Mouse (Mus musculus) urinary bladder, adult 2 months (tissue): ENCODE results near the gene Ubap1. TPM values are rescaled to one million over a fixed set of nuclear protein-coding genes. Genes with fewer than 3 reads are reported as not detected.

Source experiments
- DNase-seq: peaks from one replicate; pipeline ENCODE4 v3.0.0; 2022; ENCODE audit warnings: low spot score
- polyA plus RNA-seq: library from polyadenylated mRNA; depleted of rRNA; stranded (reverse); fragments of >200 nt; gene quantifications from 2 replicates; pipeline ENCODE4 v1.2.3, GENCODE M21; 2012

Ubap1 gene
- polyA plus RNA-seq, 1 experiment, result 47.2 TPM

GRCm38 (mm10) chr4:41357154-41357553 is 8.4 kb downstream of the Ubap1 start:
- no peak for DNase-seq

DNA sequence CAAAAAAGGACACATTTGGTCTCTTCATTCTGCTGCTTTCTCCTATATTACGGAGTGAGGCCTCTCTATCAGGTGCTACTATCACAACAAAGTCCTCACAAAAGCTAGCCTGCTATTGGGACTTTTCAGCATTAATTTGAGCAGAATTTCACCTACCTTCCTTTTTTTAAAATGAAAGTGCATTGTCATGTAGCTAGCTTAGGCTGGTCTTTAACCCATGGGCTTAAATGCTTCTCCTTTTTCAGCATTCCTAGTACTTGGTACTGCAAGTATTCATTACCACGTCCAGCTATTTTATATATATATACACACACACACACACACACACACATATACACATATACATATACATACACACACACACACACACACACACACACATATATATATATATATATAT is 9.9 kb downstream of the Ubap1 start:
- DNase-seq, result no peak

DNA sequence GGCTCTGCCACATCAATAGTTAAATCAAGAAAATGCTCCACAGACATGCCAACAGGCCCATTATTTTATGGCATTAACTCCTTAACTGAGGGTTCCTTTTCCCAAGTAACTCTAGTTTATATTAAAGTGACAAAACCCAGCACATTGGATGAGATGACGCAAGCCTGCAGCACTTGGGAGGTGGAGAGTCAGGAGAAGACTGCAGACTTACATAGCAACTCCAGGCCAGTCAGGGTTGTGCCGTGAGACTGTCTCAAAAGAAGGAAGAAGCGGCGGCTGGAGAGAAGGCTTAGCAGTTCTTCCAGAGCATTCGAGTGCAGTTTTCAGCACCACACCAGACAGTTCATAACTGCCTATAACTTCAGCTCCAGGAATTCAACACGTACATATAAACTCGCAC is 10.6 kb downstream of the Ubap1 start:
- no peak for DNase-seq

DNA sequence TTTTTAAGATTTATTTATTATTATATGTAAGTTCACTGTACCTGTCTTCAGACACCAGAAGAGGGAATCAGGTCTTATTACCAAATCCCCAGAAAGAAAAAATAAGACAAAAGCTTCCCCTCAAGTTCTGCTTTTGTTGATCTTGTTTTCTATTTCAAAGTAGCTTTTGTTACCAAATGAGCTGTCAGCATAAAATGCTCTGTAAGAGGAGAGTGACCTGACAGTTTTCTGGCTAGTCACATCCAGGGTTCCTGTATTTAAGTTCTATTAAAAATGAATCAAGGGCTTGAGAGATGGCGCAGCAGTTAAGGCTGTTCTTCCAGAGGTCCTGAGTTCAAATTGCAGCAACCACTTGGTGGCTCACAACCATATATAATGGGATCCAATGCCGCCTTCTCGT is 12.3 kb downstream of the Ubap1 start:
- no peak for DNase-seq

DNA sequence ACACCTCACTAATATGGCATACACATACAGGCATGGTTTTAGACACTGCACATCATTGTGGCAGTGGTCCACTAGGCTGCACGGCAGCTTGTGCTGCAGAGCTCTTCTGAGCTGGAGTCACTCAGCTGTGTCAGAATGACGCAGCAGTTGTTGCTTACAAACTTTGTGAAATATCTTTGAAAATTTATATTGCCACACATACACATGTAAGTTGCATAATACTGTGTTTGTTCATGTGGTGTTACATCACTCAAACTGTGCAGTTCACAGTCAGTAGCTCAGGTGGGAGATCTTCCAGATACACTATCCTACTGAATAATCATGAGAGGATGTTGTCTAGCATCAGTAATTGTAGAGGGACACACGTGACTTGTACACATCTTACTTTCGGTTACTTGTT is 19.4 kb downstream of the Ubap1 start:
- DNase-seq, result no peak

DNA sequence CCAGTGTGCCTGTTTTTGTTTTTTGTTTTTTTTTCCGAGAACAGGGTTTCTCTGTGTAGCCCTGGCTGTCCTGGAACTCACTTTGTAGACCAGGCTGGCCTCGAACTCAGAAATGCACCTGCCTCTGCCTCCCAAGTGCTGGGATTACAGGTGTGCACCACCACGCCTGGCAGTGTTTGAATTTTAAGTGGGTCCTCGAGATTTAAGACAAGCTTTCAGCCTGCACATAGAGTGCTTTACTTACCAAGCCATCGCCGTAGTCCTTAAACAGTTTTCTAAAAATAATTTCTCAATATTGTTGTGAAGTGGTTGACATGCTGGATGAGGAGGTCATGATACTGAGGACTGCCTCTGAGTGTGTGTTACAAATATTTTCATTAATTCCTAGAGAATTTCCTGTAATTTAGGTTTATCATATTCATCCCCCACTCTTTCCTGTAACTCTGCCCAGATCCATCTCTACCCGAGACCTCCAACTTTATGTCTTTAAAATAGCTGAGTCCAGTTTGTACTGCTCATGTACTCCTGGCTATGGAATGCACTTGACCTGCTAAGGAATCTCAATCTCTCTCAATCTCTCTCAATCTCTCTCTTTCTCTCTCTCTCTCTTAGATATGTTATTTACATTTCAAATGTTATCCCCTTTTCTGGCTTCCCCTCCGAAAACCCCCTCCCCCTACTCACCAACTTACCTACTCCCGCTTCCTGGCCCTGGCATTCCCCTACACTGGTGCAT is 21.1 kb downstream of the Ubap1 start:
- DNase-seq, result no peak

GRCm38 (mm10) chr4:41377567-41377966 is 28.8 kb downstream of the Ubap1 start:
- no peak for DNase-seq

DNA sequence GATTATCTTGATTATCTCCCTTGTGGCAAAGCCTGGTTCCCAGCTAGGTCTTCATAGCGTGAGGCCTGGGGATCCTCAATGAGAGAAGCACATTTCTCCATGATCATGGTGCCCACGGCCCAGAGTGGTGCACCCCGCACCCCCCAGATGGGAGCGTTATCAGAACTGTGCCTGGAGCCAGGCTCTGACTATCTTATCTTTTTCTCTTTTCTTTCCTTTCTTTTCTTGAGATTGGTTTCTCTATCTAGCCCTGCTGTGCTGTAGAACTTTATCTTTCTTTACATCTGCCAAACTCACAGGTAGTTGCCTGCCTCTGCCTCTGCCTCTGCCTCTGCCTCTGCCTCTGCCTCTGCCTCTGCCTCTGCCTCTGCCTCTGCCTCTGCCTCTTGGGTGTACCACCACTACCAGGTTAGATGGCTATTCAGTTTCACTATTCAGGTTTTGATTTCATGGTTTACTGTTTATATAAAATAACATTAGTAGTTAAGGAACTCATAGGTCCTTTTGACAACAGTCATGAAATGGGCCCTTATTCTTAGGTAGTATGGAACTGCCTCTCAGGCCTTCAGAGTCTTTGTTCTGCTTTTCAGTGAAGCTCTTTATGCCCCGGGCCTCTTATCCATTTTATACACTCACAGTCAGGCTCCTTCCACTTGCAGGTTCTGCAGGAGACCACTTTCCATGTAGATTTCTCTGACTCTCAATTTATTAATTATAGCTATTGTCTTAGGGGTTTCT is 32.6 kb downstream of the Ubap1 start:
- DNase-seq, result no peak

DNA sequence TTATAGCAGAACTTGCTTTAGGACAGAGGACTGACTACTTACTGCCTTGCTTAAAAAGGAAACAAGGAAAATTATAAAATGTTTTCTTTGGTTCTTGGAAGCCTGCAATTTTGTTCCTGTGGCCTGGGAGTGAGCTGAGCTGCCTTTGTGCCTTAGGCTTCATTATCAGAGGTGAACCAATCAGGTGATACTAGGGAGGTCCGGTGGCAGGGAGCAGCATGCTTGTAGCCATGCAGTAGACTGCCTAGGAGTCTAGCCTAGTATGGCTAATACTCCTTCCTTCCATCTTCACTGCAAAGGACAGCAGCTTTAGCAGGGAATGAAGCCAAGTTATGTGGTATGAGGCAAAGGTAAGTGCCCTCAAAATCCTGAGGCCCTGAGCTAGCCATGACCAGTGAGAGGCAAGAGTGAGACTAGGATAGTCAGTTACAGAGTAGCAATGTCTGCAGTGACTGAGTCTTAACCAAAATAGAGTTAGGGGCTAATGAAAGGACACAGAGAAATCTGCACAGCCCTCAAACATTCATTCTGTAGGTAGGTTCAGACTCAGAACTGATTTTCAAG is 37.7 kb downstream of the Ubap1 start:
- no peak for DNase-seq

- no peak for DNase-seq
Observed at GRCm38 (mm10) chr4:41387755-41388469, 39.1 kb downstream of the Ubap1 start.

- DNase-seq, result no peak
Observed at GRCm38 (mm10) chr4:41388616-41389015, 39.8 kb downstream of the Ubap1 start.

DNA sequence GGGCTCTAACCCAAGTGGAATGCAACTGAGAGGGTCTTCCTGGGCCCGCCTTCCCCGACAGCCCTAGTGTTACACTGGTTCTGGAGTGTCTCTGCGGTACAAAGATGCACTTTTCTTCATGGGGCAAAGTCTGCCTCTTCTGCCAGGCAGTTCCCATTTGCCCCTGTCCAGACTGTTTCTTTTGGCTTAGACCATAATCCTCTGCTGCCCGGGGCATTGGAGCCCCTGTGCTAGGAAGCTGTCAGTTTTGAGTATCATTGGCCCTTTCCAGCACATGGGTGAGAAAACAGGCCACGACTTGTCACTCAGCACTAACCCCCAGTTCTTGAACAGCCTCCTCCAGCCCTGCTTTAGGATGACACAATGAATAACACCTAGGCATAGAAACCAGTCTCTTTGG is 40.4 kb downstream of the Ubap1 start:
- DNase-seq, result no peak

DNA sequence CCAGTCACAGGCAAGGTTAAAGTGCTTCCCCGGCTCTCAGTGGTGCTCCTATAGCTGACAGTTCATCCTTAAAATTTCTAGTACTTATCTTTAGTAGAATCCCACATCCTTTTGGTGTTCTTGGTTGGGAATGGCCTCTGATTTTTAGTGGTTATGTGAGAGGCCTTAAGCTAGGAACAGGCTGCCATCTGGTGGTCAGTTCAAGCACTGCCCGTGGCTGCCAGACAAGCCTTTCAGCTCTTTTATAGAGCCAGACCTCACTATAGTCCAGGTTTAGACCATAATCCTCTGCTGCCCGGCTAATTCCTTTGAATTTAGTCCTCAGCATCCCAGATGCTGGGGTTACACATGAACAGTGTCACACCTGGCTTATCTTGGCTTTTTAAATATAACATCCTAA is 41.3 kb downstream of the Ubap1 start:
- peak; percentile 56 for DNase-seq

GRCm38 (mm10) chr4:41391015-41391414 is 42.2 kb downstream of the Ubap1 start:
- DNase-seq, result no peak

DNA sequence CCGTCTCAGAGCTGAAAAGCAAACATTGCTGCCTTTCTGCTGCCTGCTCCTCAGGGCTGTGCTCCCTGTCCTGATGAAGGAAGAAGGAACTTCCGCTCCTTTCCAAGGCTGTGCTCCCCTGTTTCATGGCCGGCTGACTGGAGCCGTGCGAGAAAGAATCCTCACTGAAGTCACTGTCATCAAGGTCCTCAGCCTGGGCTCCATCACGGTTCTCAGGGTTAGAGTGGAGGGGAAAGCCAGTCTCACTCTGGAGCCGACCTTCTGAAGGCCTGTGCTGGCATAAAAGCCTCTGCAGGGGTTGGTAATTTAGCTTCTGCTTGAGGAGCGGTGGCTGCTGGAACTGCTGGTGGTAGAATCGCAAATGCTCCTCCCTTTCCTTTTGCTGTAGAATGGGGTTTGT is 45.9 kb downstream of the Ubap1 start:
- no peak for DNase-seq

- DNase-seq, result no peak
Observed at GRCm38 (mm10) chr4:41398353-41398752, 49.6 kb downstream of the Ubap1 start.

- no peak for DNase-seq
Observed at GRCm38 (mm10) chr4:41399904-41400303, 51.1 kb downstream of the Ubap1 start.

- no peak for DNase-seq
Observed at GRCm38 (mm10) chr4:41401167-41401566, 52.4 kb downstream of the Ubap1 start.

GRCm38 (mm10) chr4:41401573-41401972 is 52.8 kb downstream of the Ubap1 start:
- no peak for DNase-seq

- no peak for DNase-seq
Observed at GRCm38 (mm10) chr4:41406597-41406996, 57.8 kb downstream of the Ubap1 start.

GRCm38 (mm10) chr4:41407353-41407752 is 58.6 kb downstream of the Ubap1 start:
- DNase-seq, result no peak

GRCm38 (mm10) chr4:41409341-41409740 is 60.5 kb downstream of the Ubap1 start:
- no peak for DNase-seq
